ENCODE assay signal across 15 mouse cellular contexts in the genomic region with DNA sequence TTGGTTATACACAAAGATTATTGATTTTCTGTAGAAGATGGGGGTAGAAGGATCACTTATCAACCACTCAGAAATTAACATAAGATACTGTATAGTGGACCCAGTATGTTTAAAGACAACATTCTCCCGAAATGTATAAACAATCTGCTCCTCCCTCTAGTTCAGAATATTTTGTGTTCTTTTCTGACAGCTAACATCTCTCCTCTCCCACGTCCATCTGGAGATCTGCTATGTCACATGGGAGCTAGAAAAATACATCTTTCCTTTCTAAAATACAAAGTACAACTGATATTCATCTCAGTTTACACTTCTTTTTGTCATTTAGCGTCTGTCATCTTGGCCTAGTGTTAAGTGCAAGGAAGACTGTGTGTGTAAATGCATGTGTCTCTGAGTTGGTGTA.
DNase-seq lines count a peak whose midpoint lies in the region.
"Had no signal": no experiment of that assay in that cellular context is flagged by ENCODE, and none has a peak within 500 bp of the region (broad histone marks: within the 10 kb centered on the region; RNA-seq: fewer than 3 reads in every experiment).

No protein-coding gene starts in this region.

- DNase-seq in layer of hippocampus, adult 11-12 months (ENCODE audit: low spot score): peak; percentile 40
- DNase-seq in layer of hippocampus, postnatal 25 days (ENCODE audit: extremely low spot score in 1 of 2, low spot score in 1 of 2): no peak
- peak; percentile 13 to 24 for DNase-seq in right cerebral cortex, adult 2 months (ENCODE audit: low spot score in 2 of 2)
- no peak for DNase-seq in right cerebral cortex, postnatal 4 days
- DNase-seq in layer of hippocampus, postnatal 36 days: peak; percentile 4 to 18
- DNase-seq in ovary, postnatal 10 days (ENCODE audit: low spot score): no peak
- no peak for DNase-seq in retina, embryonic 14.5 days (ENCODE audit: low spot score)
- DNase-seq: cerebellum, adult 2 months; cerebellum, postnatal 25 days; gastrocnemius, postnatal 14 days; heart, adult 11 months; kidney, adult 8-10 months; kidney, postnatal 14 days; lung, adult 2 months; lung, postnatal 14 days had no signal

Comparison
In these comparisons a context has a peak if more than half of its experiments do, and no peak if none do; other contexts are left out.
1. DNase-seq: peak in layer of hippocampus, adult 11-12 months (single experiment), right cerebral cortex, adult 2 months (2 of 2) and layer of hippocampus, postnatal 36 days (2 of 2); none in layer of hippocampus, postnatal 25 days (0 of 2), right cerebral cortex, postnatal 4 days (single experiment), ovary, postnatal 10 days (single experiment) and retina, embryonic 14.5 days (single experiment).